Mouse (Mus musculus) mouse trophoblast stem cell (cell line): ENCODE measurements around the gene E330009J07Rik.

Source experiments
- in situ Hi-C, 2 experiments: fragments of 300-500 bp; cut with MseI, MboI; formaldehyde crosslinking; loops; 2 replicates in 1 of 2; 3 replicates in 1 of 2; pipeline ENCODE4 v1.15.1; 2025

The E330009J07Rik gene

GRCm38 (mm10) chr6:40429521-40429931 is 6.4 kb downstream of the E330009J07Rik start:
- in situ Hi-C loops, result no loop called here

GRCm38 (mm10) chr6:40428696-40429095 is 7.2 kb downstream of the E330009J07Rik start:
- in situ Hi-C loops, result no loop called here

GRCm38 (mm10) chr6:40427441-40427840 is 8.5 kb downstream of the E330009J07Rik start:
- in situ Hi-C loops, result no loop called here

GRCm38 (mm10) chr6:40423774-40424173 is 12.2 kb downstream of the E330009J07Rik start:
- in situ Hi-C loops, result no loop called here

- in situ Hi-C loops, result no loop called here
Measured at GRCm38 (mm10) chr6:40423013-40423412, 12.9 kb downstream of the E330009J07Rik start.

- in situ Hi-C loops, result no loop called here
Measured at GRCm38 (mm10) chr6:40421099-40421498, 14.8 kb downstream of the E330009J07Rik start.

GRCm38 (mm10) chr6:40418386-40418785 is 17.5 kb downstream of the E330009J07Rik start:
- in situ Hi-C loops, result no loop called here

- in situ Hi-C loops, result no loop called here
Measured at GRCm38 (mm10) chr6:40415799-40416198, 20.1 kb downstream of the E330009J07Rik start.

- in situ Hi-C loops, result no loop called here
Measured at GRCm38 (mm10) chr6:40413565-40413964, 22.4 kb downstream of the E330009J07Rik start.

GRCm38 (mm10) chr6:40413046-40413445 is 22.9 kb downstream of the E330009J07Rik start:
- in situ Hi-C loops, result no loop called here

- in situ Hi-C loops, result no loop called here
Measured at GRCm38 (mm10) chr6:40411085-40411484, 24.9 kb downstream of the E330009J07Rik start.

GRCm38 (mm10) chr6:40403640-40404285 is 32.2 kb downstream of the E330009J07Rik start:
- in situ Hi-C loops, result no loop called here

- in situ Hi-C loops, result no loop called here
Measured at GRCm38 (mm10) chr6:40402031-40402430, 33.9 kb downstream of the E330009J07Rik start.

GRCm38 (mm10) chr6:40393213-40393612 is 42.7 kb downstream of the E330009J07Rik start:
- in situ Hi-C loops, result no loop called here

- in situ Hi-C loops, result no loop called here
Measured at GRCm38 (mm10) chr6:40390975-40391374, 45.0 kb downstream of the E330009J07Rik start.

GRCm38 (mm10) chr6:40388660-40389059 is 47.3 kb downstream of the E330009J07Rik start:
- in situ Hi-C loops, result no loop called here

GRCm38 (mm10) chr6:40385682-40386081 is 50.3 kb downstream of the E330009J07Rik start:
- in situ Hi-C loops, result no loop called here

- in situ Hi-C loops, result no loop called here
Measured at GRCm38 (mm10) chr6:40381908-40382307, 54.0 kb downstream of the E330009J07Rik start.

- in situ Hi-C loops, result no loop called here
Measured at GRCm38 (mm10) chr6:40380181-40380580, 55.8 kb downstream of the E330009J07Rik start.

GRCm38 (mm10) chr6:40371031-40371430 is 64.9 kb downstream of the E330009J07Rik start:
- in situ Hi-C loops, result no loop called here

GRCm38 (mm10) chr6:40353360-40353759 is 82.6 kb downstream of the E330009J07Rik start:
- in situ Hi-C loops, result no loop called here
